Mouse (Mus musculus) thymus, postnatal 36 days (tissue): ENCODE data around the gene Cenpm.

Experiments used
- DNase-seq, 2 experiments: peaks; one replicate each; pipeline ENCODE4 v3.0.0; 2022; ENCODE audit warnings: mixed read lengths in 2 of 2

Gene Cenpm

DNA sequence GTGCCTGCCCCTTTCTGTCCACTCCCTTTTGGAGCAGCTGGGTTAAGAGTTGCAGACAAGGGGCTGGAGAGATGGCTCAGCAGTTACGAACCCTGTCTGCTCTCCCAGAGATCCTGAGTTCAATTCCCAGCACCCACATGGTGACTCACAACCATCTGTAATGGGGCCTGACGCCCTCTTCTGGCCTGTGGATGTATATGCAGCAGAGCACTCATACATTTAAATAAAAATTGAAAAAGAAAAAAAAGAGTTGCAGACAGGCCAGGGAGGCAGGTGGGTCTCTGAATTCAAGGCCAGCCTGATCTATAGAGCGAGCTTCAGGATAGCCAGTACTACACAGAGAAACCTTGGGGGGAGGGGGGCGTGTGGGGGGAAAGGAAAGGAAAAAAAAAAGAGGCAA lies 57.1 kb downstream of the Cenpm start:
- DNase-seq = no peak

DNA sequence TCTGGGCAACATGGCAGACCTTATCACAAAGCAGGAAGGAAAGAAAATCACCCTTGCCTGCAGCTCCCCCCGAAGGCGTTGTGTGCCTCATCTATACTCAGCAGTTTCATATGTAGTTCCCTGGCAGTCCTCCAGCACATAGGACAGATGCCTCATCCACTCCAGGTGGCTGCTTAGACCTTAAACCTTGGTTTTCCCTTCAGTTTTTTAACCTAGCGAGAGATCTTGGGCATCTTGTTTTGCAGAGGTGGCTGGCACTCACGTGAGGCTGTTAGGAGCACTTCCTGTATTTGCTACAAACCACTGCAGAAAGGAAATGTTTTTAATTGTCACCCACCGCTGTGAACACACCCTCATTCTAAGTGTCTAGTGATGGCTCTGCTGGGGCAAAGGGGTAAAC lies 57.6 kb downstream of the Cenpm start:
- no peak for DNase-seq

DNA sequence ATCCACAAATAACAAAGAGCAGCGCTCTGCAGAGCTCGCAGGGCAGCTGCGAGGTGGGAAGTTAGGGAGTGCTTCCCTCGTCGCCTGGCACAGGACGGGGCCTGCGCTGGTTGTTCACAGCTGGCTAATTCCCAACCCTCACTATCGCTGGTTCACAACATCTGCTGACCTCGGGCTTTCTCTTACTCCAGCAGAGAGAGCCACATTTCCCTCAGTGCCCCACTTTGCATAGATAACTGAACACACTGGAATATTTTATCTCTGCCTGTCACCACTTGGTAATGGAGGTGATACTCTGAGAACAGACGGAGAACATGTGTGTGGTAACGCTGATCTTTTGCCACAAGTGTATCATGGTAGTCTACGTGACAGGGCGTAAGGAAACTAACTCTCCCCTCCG lies 58.4 kb downstream of the Cenpm start:
- DNase-seq = no peak

DNA sequence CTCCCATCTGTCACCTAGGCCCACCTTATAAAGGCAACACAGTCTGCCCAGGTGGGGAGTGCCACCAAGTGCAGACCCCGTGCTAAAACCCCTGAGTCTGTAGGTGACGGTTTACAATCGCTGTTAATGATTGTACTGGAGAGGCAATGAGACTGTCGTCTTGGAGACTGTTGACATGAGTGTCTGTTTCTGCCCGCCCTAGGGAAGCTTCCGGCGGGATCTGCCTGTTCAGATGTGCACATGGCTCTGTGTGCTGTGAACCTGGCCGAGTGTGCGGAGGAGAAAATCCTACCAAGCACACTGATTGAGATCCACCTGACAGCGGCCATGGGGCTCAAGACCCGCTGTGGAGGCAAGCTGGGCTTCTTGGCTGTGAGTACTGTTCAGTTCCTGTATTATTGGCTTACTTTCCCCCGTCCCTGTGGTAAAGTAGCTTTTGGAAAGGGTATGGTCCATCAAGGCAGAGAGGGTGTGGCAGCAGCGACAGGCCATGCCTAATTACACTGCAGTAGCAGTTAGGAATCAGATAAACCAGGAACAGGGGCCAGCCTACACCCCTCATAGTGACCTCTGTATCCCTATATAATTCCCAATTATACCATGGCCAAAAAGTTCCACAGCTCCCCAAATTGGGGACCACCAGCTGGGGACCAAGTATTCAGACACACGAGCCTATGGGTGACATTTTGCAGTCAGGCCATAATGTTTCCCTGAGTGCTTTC lies 59.3 kb downstream of the Cenpm start:
- DNase-seq = no peak

DNA sequence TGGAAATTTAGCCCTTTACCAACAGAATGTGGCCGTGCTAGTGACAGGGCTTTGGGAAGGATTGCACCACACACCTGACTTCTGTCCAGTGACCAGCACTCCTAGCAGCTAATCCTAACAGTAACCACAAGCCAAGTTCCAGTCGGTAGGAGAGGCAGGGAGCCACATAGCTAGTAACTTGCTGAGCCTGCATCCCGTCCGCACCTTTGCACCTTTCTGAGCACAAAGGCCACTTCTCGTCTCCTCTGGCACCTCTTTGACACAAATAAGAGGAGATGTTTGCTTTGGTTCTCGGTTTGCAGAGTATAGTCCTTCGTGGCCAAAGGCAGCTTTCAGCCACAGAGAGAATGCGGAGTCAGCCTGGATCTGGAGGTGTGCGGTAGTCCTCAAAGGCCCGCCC lies 59.9 kb downstream of the Cenpm start:
- DNase-seq = no peak

DNA sequence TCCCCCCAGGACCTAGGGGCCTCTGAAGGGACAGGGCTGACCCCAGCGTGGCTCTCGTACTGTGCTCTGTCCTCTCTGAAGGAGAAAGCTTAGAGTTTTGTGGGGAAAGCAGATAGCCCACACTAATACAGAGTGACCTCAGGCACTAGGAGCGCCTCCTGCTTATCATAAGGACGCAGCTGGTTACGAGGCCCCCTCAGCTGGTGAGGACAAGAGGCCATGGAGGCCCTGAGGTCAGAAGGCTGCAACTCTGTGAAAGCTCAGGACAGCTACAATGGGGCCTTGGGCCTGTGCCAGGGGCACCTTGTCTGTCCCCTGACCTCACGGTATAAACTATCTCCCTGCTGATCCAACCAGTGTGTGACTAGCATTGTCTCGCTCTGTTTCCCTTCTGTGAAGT lies 60.4 kb downstream of the Cenpm start:
- no peak for DNase-seq
